Mouse (Mus musculus): Measurements from ENCODE around the gene Fcho1. TPM values are rescaled to one million over a fixed set of nuclear protein-coding genes. Genes with fewer than 3 reads are reported as not detected.
A peak's percentile ranks its signal among the peaks of the same experiment; 100 is the strongest.
"Not testable (repeated sequence)": the region's sequence is repeated elsewhere in the genome, so short reads cannot be mapped to it uniquely, and the experiment has no call there.

The Fcho1 gene
- polyA plus RNA-seq (2016; fragmentation: Nextera tagmentation; extraction: Ambion mirVana) = 12.6 and 13.2 TPM in 2 replicates

- peak within 1 kb of the TSS; percentile 86 for H3K27ac ChIP-seq
- peak; percentile 76 for DNase-seq (ENCODE audit: extremely low spot score, low spot score)
- no peaks in the 10 kb centered on the region for H3K9me3 ChIP-seq
- WGBS = under 1% methylated on average over 54 of the region's 54 CpGs
- no peaks in the 10 kb centered on the region for H3K36me3 ChIP-seq (replicated peaks)
- peaks cover 79% of the 10 kb centered on the region for H3K27me3 ChIP-seq (ENCODE audit: poor library complexity, severe bottlenecking)
- peaks cover 51% of the 10 kb centered on the region for H3K4me1 ChIP-seq
- H3K4me3 ChIP-seq = peak within 1 kb of the TSS; percentile 86
Observed at GRCm38 (mm10) chr8:71725122-71725924, at the start of gene Fcho1. TSS of gene Fcho1 (minus strand) at chr8:71725716.

GRCm38 (mm10) chr8:71771336-71771735 is 45.8 kb upstream of the Fcho1 start:
- DNase-seq (ENCODE audit: extremely low spot score, low spot score) = peak; percentile 12
- no peaks in the 10 kb centered on the region for H3K36me3 ChIP-seq (replicated peaks)
- H3K27me3 ChIP-seq (ENCODE audit: poor library complexity, severe bottlenecking) = no peaks in the 10 kb centered on the region
- H3K4me3 ChIP-seq = no peak overlapping the region
- 92% methylated on average over 15 of the region's 15 CpGs for WGBS
- H3K9me3 ChIP-seq = peaks cover 19% of the 10 kb centered on the region
- no peaks in the 10 kb centered on the region for H3K4me1 ChIP-seq
- no peak overlapping the region for H3K27ac ChIP-seq

- peak; percentile 13 for DNase-seq (ENCODE audit: extremely low spot score, low spot score)
- Histone ChIP-seq H3K27ac (no peak overlapping the region), H3K4me3 (no peak overlapping the region), H3K9me3 (no peaks in the 10 kb centered on the region), H3K4me1 (peaks cover 8% of the 10 kb centered on the region), H3K36me3 (replicated peaks) (no peaks in the 10 kb centered on the region), H3K27me3 (ENCODE audit: poor library complexity, severe bottlenecking) (no peaks in the 10 kb centered on the region)
- WGBS = 68% methylated on average over 3 of the region's 3 CpGs
Observed at GRCm38 (mm10) chr8:71758816-71759215, 33.3 kb upstream of the Fcho1 start.

GRCm38 (mm10) chr8:71752881-71753552 is 27.5 kb upstream of the Fcho1 start:
- H3K27me3 ChIP-seq (ENCODE audit: poor library complexity, severe bottlenecking); H3K4me1 ChIP-seq; H3K9me3 ChIP-seq; H3K27ac ChIP-seq; H3K36me3 ChIP-seq (replicated peaks); H3K4me3 ChIP-seq: not testable (repeated sequence)
- peak; percentile 9 for DNase-seq (ENCODE audit: extremely low spot score, low spot score)
- WGBS = 82% methylated on average over 7 of the region's 7 CpGs

GRCm38 (mm10) chr8:71752263-71752662 is 26.7 kb upstream of the Fcho1 start:
- not testable (repeated sequence) for H3K9me3 ChIP-seq; DNase-seq (ENCODE audit: extremely low spot score, low spot score); H3K4me3 ChIP-seq; H3K4me1 ChIP-seq; H3K27ac ChIP-seq; H3K27me3 ChIP-seq (ENCODE audit: poor library complexity, severe bottlenecking); H3K36me3 ChIP-seq (replicated peaks)

GRCm38 (mm10) chr8:71751337-71751886 is 25.9 kb upstream of the Fcho1 start:
- H3K4me1 ChIP-seq; H3K27ac ChIP-seq; H3K4me3 ChIP-seq; H3K36me3 ChIP-seq (replicated peaks); H3K9me3 ChIP-seq; H3K27me3 ChIP-seq (ENCODE audit: poor library complexity, severe bottlenecking): not testable (repeated sequence)
- 56% methylated on average over 2 of the region's 2 CpGs for WGBS
- peak; percentile 23 for DNase-seq (ENCODE audit: extremely low spot score, low spot score)

GRCm38 (mm10) chr8:71749321-71750075 is 24.0 kb upstream of the Fcho1 start:
- 80% methylated on average over 6 of the region's 6 CpGs for WGBS
- DNase-seq (ENCODE audit: extremely low spot score, low spot score) = peak; percentile 12
- H3K4me1 ChIP-seq; H3K36me3 ChIP-seq (replicated peaks); H3K4me3 ChIP-seq; H3K9me3 ChIP-seq; H3K27ac ChIP-seq; H3K27me3 ChIP-seq (ENCODE audit: poor library complexity, severe bottlenecking): not testable (repeated sequence)

- DNase-seq (ENCODE audit: extremely low spot score, low spot score) = peak; percentile 6
- H3K4me3 ChIP-seq; H3K27me3 ChIP-seq (ENCODE audit: poor library complexity, severe bottlenecking): not testable (repeated sequence)
Observed at GRCm38 (mm10) chr8:71747082-71747481, 21.6 kb upstream of the Fcho1 start.

GRCm38 (mm10) chr8:71745322-71745721 is 19.8 kb upstream of the Fcho1 start:
- H3K27ac ChIP-seq = no peak overlapping the region

More at GRCm38 (mm10) chr8:71747082-71747481, 21.6 kb upstream of the Fcho1 start:
- H3K36me3 ChIP-seq (replicated peaks); H3K9me3 ChIP-seq; H3K4me1 ChIP-seq; H3K27ac ChIP-seq: not testable (repeated sequence)

GRCm38 (mm10) chr8:71742783-71743182 is 17.3 kb upstream of the Fcho1 start:
- no peaks in the 10 kb centered on the region for H3K36me3 ChIP-seq (replicated peaks)
- 70% methylated on average over 2 of the region's 2 CpGs for WGBS

More at GRCm38 (mm10) chr8:71745322-71745721, 19.8 kb upstream of the Fcho1 start:
- Histone ChIP-seq H3K4me1 (peaks cover 13% of the 10 kb centered on the region), H3K27me3 (ENCODE audit: poor library complexity, severe bottlenecking) (peaks cover 18% of the 10 kb centered on the region), H3K9me3 (peaks cover 7% of the 10 kb centered on the region; the same call in 1 of the 2 replicates), H3K36me3 (replicated peaks) (no peaks in the 10 kb centered on the region), H3K4me3 (no peak overlapping the region)
- DNase-seq (ENCODE audit: extremely low spot score, low spot score) = peak; percentile 4
- 93% methylated on average over 1 of the region's 1 CpGs for WGBS

GRCm38 (mm10) chr8:71741687-71742114 is 16.2 kb upstream of the Fcho1 start:
- H3K36me3 ChIP-seq (replicated peaks) = no peaks in the 10 kb centered on the region
- 3% methylated on average over 19 of the region's 19 CpGs for WGBS
- H3K27me3 ChIP-seq (ENCODE audit: poor library complexity, severe bottlenecking) = peaks cover 18% of the 10 kb centered on the region
- H3K9me3 ChIP-seq = no peaks in the 10 kb centered on the region
- H3K27ac ChIP-seq = no peak overlapping the region
- DNase-seq (ENCODE audit: extremely low spot score, low spot score) = no peak
- H3K4me3 ChIP-seq = peak overlapping the region; percentile 44
- H3K4me1 ChIP-seq = peaks cover 13% of the 10 kb centered on the region

More at GRCm38 (mm10) chr8:71742783-71743182, 17.3 kb upstream of the Fcho1 start:
- Histone ChIP-seq H3K9me3 (no peaks in the 10 kb centered on the region), H3K4me1 (peaks cover 13% of the 10 kb centered on the region), H3K27me3 (ENCODE audit: poor library complexity, severe bottlenecking) (peaks cover 18% of the 10 kb centered on the region), H3K4me3 (no peak overlapping the region), H3K27ac (no peak overlapping the region)
- no peak for DNase-seq (ENCODE audit: extremely low spot score, low spot score)

GRCm38 (mm10) chr8:71741226-71741625 is 15.7 kb upstream of the Fcho1 start:
- Histone ChIP-seq H3K4me1 (peaks cover 13% of the 10 kb centered on the region), H3K4me3 (peak overlapping the region; percentile 44; the same call in 1 of the 2 replicates), H3K36me3 (replicated peaks) (no peaks in the 10 kb centered on the region), H3K27ac (no peak overlapping the region), H3K9me3 (no peaks in the 10 kb centered on the region), H3K27me3 (ENCODE audit: poor library complexity, severe bottlenecking) (peaks cover 18% of the 10 kb centered on the region)
- no peak for DNase-seq (ENCODE audit: extremely low spot score, low spot score)
- 36% methylated on average over 3 of the region's 3 CpGs for WGBS
